Mouse (Mus musculus): ENCODE data around the gene Olfr1293-ps. TPM values are rescaled to one million over a fixed set of nuclear protein-coding genes. Genes with fewer than 3 reads are reported as not detected.

The Olfr1293-ps gene
- not detected for polyA plus RNA-seq (2017; shearing (Covaris generic))

DNA sequence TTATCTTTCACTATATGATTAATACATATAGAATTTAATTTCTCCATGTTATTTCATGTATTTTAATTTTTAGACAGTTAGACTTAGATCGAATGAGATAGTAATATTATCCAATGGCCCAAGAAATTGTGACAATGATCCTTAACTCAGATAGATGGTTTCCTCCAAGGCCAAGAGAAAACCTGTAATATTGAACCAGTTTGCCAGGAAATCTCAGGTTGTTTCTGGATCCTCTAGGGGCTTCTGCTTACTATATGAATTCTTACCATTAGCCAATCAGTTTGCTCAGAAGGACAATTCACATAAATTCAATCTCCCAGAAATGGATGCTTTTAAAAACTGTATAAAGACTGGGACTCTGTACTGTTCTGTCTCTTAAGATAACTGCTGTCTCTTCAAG lies at the start of gene Olfr1293-ps:
Gene Olfr1293-ps (plus strand): TSS at position 301 of the 400 bp plus-strand sequence.

DNA sequence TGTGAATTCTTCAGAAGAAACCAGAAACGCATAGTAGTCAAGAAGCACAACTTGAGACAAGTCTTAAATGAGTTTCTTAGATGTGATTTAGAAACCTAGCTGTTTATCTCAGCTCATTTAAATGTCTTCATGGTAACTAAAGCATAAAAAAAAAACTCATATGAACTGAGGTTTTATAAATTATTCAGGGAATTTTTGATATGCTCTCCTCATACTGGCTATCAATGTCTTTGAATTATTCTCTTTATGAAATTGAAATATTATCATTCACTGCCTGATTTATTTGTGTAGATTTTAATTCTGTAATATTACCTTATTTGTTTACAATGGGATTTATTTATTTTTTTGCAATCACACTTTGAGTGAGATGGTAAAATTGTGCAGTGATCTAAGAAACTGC lies 44.5 kb upstream of the Olfr1293-ps start, which contains the start of gene Olfr1289:
Gene Olfr1289 (plus strand): TSS at position 301 of the 400 bp plus-strand sequence.

DNA sequence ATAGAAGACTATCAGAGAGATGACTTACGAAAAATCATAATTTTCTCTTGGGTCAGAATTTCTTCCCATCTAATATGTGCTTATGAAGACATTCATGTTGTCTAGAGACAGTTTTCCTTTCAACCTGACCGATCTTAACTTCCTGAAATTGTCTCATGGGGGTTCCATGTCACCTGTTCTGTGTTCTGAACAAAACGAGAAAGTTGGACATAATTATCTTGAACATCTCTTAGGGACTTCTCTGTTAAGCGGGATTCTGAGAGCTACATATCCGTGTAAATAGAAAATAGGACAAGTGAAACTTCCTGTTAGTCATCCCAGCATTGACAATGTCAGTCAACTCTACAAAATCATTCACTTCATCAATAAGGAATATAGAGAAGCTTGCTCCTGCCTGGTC lies 31.3 kb upstream of the Olfr1293-ps start, which contains the start of gene Olfr1290:
Gene Olfr1290 (minus strand): TSS at position 101 of the 400 bp plus-strand sequence.

DNA sequence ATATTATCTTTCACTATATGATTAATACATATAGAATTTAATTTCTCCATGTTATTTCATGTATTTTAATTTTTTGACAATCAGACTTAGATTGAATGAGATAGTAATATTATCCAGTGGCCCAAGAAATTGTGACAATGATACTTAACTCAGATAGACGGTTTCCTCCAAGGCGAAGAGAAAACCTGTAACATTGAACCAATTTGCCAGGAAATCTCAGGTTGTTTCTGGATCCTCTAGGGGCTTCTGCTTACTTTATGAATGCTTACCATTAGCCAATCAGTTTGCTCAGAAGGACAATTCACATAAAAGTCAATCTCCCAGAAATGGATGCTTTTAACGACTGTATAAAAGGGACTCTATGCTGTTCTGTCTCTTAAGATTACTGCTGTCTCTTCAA lies 28.1 kb upstream of the Olfr1293-ps start, which contains the start of gene Olfr1291-ps1:
Gene Olfr1291-ps1 (plus strand): TSS at position 301 of the 400 bp plus-strand sequence.

DNA sequence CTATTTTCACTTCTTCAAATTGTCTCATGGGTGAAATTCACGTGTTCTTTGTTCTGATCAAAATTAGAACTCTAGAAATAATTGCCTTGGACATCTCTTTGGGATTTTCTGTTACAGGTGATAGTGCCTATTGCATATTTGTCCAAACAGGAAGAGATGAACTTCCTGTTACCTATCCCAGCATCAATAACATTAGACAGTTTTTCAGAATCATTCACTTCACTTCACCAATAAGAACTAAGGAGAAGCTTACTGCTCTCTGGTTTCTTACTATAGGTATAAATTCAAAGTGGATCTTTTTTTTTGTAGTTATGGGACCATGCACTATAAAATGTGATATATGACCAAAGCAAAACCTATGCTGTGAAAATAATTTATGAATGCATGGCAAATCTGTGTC lies 15.2 kb downstream of the Olfr1293-ps start, which contains the start of gene Olfr1294:
Gene Olfr1294 (minus strand): TSS at position 101 of the 400 bp plus-strand sequence.

DNA sequence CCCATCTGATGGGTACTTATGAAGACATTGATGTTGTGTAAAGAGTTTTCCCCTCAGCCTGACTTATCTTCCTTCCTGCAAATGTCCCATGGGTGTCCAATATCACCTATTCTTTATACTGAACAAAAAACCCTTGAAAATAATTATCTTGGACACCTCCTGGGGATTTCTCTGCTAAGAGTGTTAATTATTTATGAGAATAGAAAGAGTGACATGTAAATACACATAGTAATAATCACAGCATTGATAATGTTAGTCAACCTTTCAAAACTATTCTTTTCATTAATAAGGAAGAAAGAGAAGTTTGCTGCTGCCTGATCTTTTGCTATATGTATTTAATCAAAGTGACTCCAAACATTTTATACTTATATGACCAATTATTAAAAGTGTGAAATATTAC lies 44.6 kb downstream of the Olfr1293-ps start, which contains the start of gene Olfr1295:
Gene Olfr1295 (minus strand): TSS at position 101 of the 400 bp plus-strand sequence.

Other genes with a start within 250 kb of the Olfr1293-ps start
- not detected for gene Olfr1278, start 235.1 kb upstream of the Olfr1293-ps start, polyA plus RNA-seq (2017; shearing (Covaris generic))
- not detected for gene Olfr1279, start 224.6 kb upstream of the Olfr1293-ps start, polyA plus RNA-seq (2017; shearing (Covaris generic))
- gene Olfr1280, start 211.2 kb upstream of the Olfr1293-ps start, polyA plus RNA-seq (2017; shearing (Covaris generic)), result not detected
- gene Olfr1281, start 198.7 kb upstream of the Olfr1293-ps start, polyA plus RNA-seq (2017; shearing (Covaris generic)), result not detected
- gene Olfr1282, start 189.1 kb upstream of the Olfr1293-ps start, polyA plus RNA-seq (2017; shearing (Covaris generic)), result not detected
- not detected for gene Olfr1283, start 158.4 kb upstream of the Olfr1293-ps start, polyA plus RNA-seq (2017; shearing (Covaris generic))
- gene Olfr1284, start 149.7 kb upstream of the Olfr1293-ps start, polyA plus RNA-seq (2017; shearing (Covaris generic)), result not detected
- not detected for gene Olfr1286, start 102.1 kb upstream of the Olfr1293-ps start, polyA plus RNA-seq (2017; shearing (Covaris generic))
- gene Olfr1287, start 76.1 kb upstream of the Olfr1293-ps start, polyA plus RNA-seq (2017; shearing (Covaris generic)), result not detected
- not detected for gene Olfr1288, start 51.1 kb upstream of the Olfr1293-ps start, polyA plus RNA-seq (2017; shearing (Covaris generic))
- gene Olfr1289, start 44.4 kb upstream of the Olfr1293-ps start, polyA plus RNA-seq (2017; shearing (Covaris generic)), result not detected
- not detected for gene Olfr1290, start 31.4 kb upstream of the Olfr1293-ps start, polyA plus RNA-seq (2017; shearing (Covaris generic))
- gene Olfr1291-ps1, start 28.0 kb upstream of the Olfr1293-ps start, polyA plus RNA-seq (2017; shearing (Covaris generic)), result not detected
- not detected for gene Olfr1294, start 15.1 kb downstream of the Olfr1293-ps start, polyA plus RNA-seq (2017; shearing (Covaris generic))
- gene Olfr1295, start 44.5 kb downstream of the Olfr1293-ps start, polyA plus RNA-seq (2017; shearing (Covaris generic)), result not detected
- gene Olfr1297, start 101.3 kb downstream of the Olfr1293-ps start, polyA plus RNA-seq (2017; shearing (Covaris generic)), result not detected
- gene Olfr1298, start 124.0 kb downstream of the Olfr1293-ps start, polyA plus RNA-seq (2017; shearing (Covaris generic)), result not detected
- gene Olfr1299, start 136.2 kb downstream of the Olfr1293-ps start, polyA plus RNA-seq (2017; shearing (Covaris generic)), result not detected
- not detected for gene Olfr1301, start 225.8 kb downstream of the Olfr1293-ps start, polyA plus RNA-seq (2017; shearing (Covaris generic))

Measured in CD4-positive, CD25-positive, alpha-beta regulatory T cell, adult 9 weeks (primary cell).